8 mouse cellular contexts compared by ENCODE assay signal in the genomic region with DNA sequence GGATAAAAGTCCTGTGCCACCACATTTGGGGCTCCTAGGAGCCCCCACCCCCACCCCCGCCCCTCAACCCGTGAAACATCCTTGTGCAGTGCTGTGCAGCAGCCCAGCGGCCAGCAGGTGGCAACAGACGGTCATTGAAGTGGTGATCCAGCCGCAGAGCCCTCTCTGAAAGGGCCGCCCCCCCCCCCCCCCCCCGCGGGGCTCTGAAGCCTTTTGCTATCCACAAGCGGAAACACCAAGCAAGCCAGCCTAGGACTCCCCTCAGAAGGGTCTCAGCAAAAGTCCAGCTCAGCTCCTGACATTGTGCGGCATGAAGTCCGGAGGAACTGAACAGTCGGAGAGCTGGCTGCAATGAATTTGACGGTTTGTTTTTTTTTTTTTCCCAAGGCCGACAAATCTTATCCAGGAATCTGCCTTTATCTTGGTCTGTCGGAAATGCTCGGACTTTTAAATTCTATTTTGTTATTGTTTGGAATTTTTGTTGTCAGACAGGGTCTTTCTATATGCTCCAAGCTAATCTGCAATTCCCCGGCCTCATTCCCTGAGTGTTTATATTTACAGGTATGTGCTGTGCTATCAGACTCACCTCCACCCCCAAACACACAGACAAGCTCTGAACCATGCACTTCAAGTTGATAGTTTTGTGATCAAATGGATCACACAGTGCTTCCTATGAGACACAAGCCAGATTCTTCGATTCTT. TPM values are rescaled to one million over a fixed set of nuclear protein-coding genes. Genes with fewer than 3 reads are reported as not detected.
DNase-seq lines count a peak whose midpoint lies in the region; ATAC-seq lines count a peak whose summit lies in the region.

No protein-coding gene starts in this region.

- peak overlapping the region; percentile 43 for H3K4me3 ChIP-seq in limb, embryonic 13.5 days
- peak overlapping the region; percentile 39 for H3K4me3 ChIP-seq in midbrain, embryonic 14.5 days (replicated peaks; ENCODE audit: low read depth, low read length)

- WGBS in limb, embryonic 13.5 days, result 3% methylated on average over 17 of the region's 18 CpGs
- WGBS in midbrain, embryonic 14.5 days, result 3% methylated on average over 17 of the region's 18 CpGs

- peak; percentile 65 for ATAC-seq in inflammation-experienced regulatory T-cells, adult 6 months
- ATAC-seq in limb, embryonic 13.5 days (ENCODE audit: low FRiP score, low read depth), result peak; percentile 77; the same call in 1 of the 2 replicates
- peak; percentile 78 for ATAC-seq in midbrain, embryonic 14.5 days (ENCODE audit: low FRiP score, low TSS enrichment)

- DNase-seq in layer of hippocampus, adult 11-12 months (ENCODE audit: low spot score), result peak; percentile 87
- no peak for DNase-seq in layer of hippocampus, adult 9-10 months (ENCODE audit: low spot score)
- peak; percentile 62 to 78 for DNase-seq in cerebellum, postnatal 4 days (ENCODE audit: low spot score in 2 of 2)
- DNase-seq in gastrocnemius, postnatal 25 days, result peak; percentile 62
- peak; percentile 91 for DNase-seq in midbrain, embryonic 14.5 days
- peak; percentile 33 to 74 for DNase-seq in spleen, postnatal 4 days (ENCODE audit: low spot score in 2 of 2)

- no peaks in the 10 kb centered on the region for H3K36me3 ChIP-seq in limb, embryonic 13.5 days
- no peaks in the 10 kb centered on the region for H3K36me3 ChIP-seq in midbrain, embryonic 14.5 days (ENCODE audit: control insufficient read depth, insufficient read depth, low read length)

- H3K27me3 ChIP-seq in limb, embryonic 13.5 days, result no peaks in the 10 kb centered on the region
- H3K27me3 ChIP-seq in midbrain, embryonic 14.5 days (ENCODE audit: control insufficient read depth, insufficient read depth, low read length), result no peaks in the 10 kb centered on the region

- no peak overlapping the region for H3K27ac ChIP-seq in limb, embryonic 13.5 days
- no peak overlapping the region for H3K27ac ChIP-seq in midbrain, embryonic 14.5 days (replicated peaks; ENCODE audit: low read depth, low read length)

- peak overlapping the region; percentile 64 for H3K4me2 ChIP-seq in limb, embryonic 13.5 days (replicated peaks)
- H3K4me2 ChIP-seq in midbrain, embryonic 14.5 days (ENCODE audit: low read length), result peak overlapping the region; percentile 64

- H3K9ac ChIP-seq in limb, embryonic 13.5 days, result peak overlapping the region; percentile 50
- peak overlapping the region; percentile 44 for H3K9ac ChIP-seq in midbrain, embryonic 14.5 days (replicated peaks; ENCODE audit: low read length)

- no peaks in the 10 kb centered on the region for H3K9me3 ChIP-seq in limb, embryonic 13.5 days
- H3K9me3 ChIP-seq in midbrain, embryonic 14.5 days (ENCODE audit: control insufficient read depth, low read length), result no peaks in the 10 kb centered on the region

- H3K4me1 ChIP-seq in limb, embryonic 13.5 days, result peaks cover 16% of the 10 kb centered on the region
- H3K4me1 ChIP-seq in midbrain, embryonic 14.5 days (ENCODE audit: control insufficient read depth, insufficient read depth, low read length), result peaks cover 7% of the 10 kb centered on the region; the same call in 1 of the 2 replicates

RNA-seq across cellular contexts. Expression of gene Chrna1, which starts 4.7 kb away (rescaled TPM):
- total RNA-seq in gastrocnemius, postnatal 25 days (2021), result 1 to 10 TPM; 7.6 to 9.0 TPM
- not detected for polyA plus RNA-seq in inflammation-experienced regulatory T-cells, adult 6 months (2017; shearing (Covaris generic))
- polyA plus RNA-seq in limb, embryonic 13.5 days (2015; fragmentation: Nextera tagmentation; extraction: Ambion mirVana), result 13.8 and 14.4 TPM in 2 replicates
- polyA plus RNA-seq in midbrain, embryonic 14.5 days (2014; fragmentation: Nextera tagmentation; extraction: Ambion mirVana), result 0.18 and 0.20 TPM in 2 replicates

RNA-seq across cellular contexts. Expression of gene Wipf1, which starts 55.3 kb away (rescaled TPM):
- total RNA-seq in gastrocnemius, postnatal 25 days (2021), result 10 to 100 TPM; 11.2 to 11.5 TPM
- polyA plus RNA-seq in inflammation-experienced regulatory T-cells, adult 6 months (2017; shearing (Covaris generic)), result 100 to 1,000 TPM in 1 of 3 experiments, 10 to 100 TPM in 2; 61.5 to 101 (median 68.3) TPM
- polyA plus RNA-seq in limb, embryonic 13.5 days (2015; fragmentation: Nextera tagmentation; extraction: Ambion mirVana), result 14.6 and 16.2 TPM in 2 replicates
- 1.7 and 2.8 TPM in 2 replicates for polyA plus RNA-seq in midbrain, embryonic 14.5 days (2014; fragmentation: Nextera tagmentation; extraction: Ambion mirVana)

Comparison
In these comparisons a context has a peak if more than half of its experiments do, and no peak if none do; other contexts are left out.
1. RNA of gene Chrna1, which starts 4.7 kb away (polyA plus RNA-seq): 13.8 to 14.4 TPM in limb, embryonic 13.5 days; 0.18 to 0.20 TPM in midbrain, embryonic 14.5 days and not detected in inflammation-experienced regulatory T-cells, adult 6 months; every median in the first group is over 10 times any median in the second.
2. Peak in every context shown above with its lines, with median percentiles within 50 percentile points of each other: ATAC-seq.